Mouse (Mus musculus) heart, adult 18-20 months (tissue): ENCODE results near the gene Lrch1. TPM values are rescaled to one million over a fixed set of nuclear protein-coding genes. Genes with fewer than 3 reads are reported as not detected.

Experiments used
- DNase-seq, 2 experiments: peaks; one replicate each; pipeline ENCODE4 v3.0.0; 2021 to 2022; ENCODE audit warnings: mixed read lengths in 1 of 2
- total RNA-seq, 2 experiments: library from RNA; stranded (reverse); gene quantifications; 2 replicates each; pipeline ENCODE4 v1.2.3; 2021

Gene Lrch1
- total RNA-seq, 2 experiments from 2014 or later, result 11.8 to 14.3 TPM

DNA sequence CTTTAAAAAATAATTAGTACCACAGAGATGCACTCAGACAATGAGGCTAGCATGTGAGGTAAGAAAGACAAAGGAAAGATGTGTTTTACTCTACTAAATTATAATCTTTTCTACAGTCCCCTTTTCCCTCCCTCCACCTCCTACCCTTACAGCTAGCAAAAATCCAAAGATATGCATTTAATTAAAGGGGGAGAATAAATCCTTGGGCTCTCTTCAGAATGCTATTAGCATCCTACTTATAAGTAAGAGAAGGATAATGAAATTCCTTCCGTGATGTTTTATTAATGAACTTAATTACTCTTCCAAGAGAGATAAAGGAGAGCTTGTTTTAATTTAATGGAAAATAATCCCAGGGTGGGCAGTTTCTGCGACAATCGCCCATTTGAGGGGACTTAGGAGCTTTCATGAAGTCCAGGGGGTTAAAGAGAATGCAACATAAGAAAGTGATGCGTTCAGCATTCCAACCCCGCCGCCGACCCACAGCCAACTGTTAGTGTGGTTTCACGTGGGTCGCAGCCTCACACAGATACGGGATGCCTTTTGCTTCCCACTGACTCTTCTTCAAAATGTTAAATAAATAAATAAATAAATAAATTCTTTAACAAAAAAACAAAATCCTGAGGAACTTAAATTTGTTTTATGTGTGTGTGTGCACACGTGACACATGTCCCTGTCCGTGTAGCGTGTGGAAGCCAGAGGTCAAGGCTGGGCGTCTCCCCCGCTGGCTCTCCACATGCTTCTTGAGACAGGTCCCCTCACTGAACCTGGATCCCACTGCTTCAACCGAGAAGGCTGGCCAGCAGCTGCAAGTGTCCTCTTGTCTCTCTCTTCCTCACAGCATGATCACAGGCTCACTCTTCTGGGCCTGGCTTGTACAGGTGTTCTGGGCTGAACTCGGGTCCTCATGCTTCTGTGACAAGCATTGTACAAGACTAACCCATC, 132.6 kb downstream of the Lrch1 start:
- DNase-seq, result no peak

DNA sequence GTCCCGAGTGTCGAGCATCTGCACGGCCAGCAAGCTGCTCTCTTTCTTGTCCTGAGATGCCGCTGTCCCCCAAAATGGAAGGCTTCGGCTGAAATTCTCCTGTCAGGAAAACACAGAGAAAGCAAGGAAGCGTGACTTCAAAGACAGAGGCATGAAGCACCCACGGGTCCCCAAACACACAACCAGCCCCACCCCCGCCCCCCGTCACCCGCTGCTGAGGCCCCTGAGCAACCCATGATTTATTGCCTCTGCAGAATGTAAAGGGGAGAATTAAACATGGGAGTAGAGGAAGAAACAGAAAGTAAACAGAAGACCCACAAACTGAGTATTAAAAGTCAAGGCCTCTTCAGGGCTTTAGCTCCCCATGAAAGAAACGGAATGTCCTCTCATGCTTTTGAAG, 136.1 kb downstream of the Lrch1 start:
- DNase-seq, result no peak

DNA sequence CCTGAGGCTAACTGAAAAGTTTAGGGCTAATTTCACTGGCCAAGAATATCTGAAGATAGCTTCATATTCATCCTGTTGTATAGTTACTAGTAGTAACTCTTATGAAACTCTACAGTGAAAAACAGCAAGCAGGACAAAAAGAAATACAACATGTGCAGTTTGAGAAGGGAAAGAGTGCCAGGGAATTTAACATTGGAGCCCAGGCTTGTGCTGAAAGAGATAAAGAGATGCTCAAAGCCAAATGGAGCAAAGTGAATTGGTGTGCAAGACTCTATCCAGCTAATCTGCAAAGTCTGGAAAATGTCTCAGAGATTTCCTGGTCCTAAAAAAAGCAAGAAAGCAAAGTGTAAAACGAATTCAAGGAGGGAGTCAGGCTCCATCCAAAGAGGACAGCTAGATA, 145.7 kb downstream of the Lrch1 start:
- DNase-seq, result peak; percentile 20 to 52

DNA sequence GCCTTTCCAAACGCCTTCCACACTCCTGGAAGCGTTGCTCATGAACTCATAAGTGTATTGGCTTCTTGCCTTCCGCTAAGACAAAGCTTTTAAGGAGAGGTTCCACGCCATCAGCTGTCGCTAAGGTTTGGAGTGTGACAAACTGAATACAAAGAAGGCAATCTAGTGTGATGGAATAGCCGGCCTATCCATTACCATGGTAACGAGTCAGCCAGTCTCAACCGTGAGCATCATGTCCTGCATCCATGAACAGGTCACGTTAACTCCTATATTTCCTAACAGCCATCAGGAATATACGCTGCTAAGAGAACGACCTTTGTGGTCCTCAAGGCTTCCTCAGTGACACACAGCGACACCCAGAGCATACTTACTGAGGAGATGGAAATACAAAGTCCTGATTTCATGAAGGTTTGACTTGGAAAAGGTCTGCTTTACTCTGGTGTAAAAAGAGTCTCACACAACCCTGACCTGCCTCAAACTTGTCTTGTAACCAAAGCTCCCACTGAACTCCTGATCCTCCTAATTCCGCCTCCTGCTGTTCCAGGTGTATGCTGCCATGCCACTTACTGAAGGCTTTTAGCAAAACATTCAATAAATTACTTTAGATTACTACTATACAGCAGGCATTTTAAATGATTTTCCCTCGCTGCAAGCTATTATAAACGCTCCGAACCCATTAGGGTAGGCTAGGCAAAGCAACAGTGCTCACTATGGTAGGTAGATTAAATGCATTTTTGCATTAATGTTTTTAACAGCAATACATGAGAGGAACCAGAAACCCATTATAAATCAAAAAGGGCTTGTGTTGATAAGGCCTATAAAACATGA, 149.4 kb downstream of the Lrch1 start:
- no peak for DNase-seq

DNA sequence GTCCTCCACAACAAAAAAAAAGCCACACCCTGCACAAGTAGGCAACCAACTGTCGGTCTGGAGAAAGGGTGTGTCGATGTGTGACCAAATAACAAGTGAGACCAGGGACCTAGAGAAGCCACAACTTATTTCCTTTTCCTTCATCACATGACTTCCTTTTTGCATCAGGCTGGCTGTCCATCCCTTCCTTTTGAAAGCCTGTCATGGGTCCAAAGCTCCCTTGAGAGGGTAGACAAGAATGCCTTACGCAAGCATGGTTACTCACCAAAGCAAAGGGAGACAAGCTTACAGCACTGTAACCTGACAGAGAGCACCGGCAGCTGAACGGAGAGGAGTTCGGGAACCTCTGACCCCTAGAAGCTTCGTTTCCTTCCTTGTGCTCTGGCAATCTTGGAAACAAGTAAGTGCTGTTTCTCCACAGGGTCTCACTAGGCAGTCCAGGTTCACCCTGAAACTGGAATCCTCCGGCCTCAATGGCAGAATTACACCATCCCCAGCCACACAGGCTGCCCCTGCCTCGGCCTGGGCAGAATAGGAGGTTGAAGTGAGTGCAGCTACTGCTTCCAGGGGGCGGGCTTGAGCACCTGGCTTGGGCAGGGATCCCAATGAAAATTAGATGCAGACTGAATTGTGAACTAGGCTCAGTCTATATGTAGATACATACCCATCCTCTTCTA, 150.2 kb downstream of the Lrch1 start:
- no peak for DNase-seq

DNA sequence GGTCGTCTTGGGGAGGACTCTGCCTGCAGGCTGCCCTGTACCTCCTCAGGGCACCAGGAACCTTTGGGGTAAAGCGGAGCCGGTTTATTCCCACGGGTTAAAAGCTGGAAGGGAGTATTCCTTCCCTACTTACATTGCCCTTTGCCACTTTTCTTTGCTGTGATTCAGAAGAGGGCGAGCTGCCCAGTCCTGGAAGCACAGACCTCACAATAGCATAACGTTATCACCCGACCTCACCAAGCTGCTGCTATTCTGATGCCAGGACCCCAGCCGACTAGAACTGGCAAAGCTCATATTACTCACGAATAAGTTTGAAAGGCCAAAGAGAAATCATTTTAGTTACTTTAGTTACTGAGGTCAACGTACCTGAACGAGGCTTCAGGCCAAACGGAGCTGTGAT, 152.7 kb downstream of the Lrch1 start:
- DNase-seq, result peak; percentile 48 to 51

DNA sequence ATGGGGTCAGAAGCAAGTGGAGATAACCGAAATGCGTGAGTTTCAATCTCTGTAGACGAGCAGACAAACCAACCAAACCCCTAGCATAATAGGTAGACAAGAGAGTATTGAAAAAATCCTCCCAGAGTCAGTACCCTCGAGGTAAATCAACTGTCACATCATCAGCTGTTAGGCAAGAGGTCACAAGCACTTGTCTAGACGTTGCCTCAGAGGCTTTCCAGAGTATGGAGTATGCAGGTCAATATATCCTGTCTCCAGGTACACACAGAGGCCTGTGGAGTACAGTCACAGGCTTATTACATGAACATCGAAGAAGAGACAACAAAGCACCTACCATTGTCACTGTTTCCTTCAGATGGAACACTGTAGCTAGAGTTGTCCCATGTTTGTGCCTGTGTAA, 154.9 kb downstream of the Lrch1 start:
- DNase-seq, result no peak

DNA sequence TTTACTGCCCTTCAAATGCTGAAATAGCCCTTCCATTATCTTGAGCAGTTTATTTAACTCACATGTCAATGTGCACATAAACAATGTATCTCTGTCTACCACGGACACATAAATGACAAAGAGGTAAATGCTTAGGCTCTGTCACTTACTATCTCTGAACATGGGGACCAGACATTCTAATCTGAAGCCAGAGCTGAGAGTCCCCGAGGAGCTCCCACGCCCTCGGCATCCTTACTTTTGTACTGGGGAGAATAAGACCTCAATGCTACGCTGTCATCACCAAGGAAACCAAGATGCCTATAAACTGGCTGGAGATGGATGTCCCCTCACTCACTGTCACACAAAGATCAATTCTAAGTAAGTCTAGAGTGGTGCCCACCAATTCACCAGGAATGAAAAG, 157.1 kb downstream of the Lrch1 start:
- no peak for DNase-seq

DNA sequence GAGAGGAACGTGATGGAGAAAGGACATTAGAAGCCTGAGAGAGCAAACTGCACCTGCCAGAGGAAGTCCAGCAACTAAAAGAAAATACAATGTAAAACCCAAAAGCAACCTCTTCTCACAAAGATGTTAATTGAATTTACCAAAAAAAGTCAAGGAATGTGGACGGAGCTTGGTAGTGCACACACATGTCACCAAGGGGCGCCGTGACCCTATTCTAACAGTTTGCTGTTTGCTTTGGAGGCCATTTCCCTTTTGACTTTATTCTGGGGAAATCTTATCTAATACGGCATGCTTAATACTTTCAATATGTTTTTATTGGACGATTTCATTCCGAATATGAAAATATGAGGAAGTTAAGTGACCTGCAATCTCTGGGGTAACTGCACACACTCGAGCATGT, 158.9 kb downstream of the Lrch1 start:
- DNase-seq, result peak; percentile 14 to 49

DNA sequence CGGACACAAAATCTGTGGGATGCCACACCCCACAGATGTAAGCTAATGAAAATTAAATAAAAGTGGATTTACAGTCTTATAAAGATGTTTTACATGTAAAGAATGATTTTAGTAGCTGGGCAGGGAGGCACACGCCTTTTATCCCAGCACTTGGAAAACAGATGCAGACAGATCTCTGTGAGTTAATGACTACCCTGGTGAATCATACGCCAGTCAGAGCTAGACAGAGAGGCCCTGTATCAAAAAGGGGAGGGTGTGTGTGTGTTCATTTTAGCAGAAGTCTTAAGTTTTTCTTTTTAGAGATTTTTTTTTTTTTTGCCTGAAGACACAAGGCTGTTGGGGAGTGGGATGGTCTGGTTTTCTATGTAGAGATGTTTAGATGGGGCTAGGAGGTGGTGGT, 160.0 kb downstream of the Lrch1 start:
- no peak for DNase-seq

DNA sequence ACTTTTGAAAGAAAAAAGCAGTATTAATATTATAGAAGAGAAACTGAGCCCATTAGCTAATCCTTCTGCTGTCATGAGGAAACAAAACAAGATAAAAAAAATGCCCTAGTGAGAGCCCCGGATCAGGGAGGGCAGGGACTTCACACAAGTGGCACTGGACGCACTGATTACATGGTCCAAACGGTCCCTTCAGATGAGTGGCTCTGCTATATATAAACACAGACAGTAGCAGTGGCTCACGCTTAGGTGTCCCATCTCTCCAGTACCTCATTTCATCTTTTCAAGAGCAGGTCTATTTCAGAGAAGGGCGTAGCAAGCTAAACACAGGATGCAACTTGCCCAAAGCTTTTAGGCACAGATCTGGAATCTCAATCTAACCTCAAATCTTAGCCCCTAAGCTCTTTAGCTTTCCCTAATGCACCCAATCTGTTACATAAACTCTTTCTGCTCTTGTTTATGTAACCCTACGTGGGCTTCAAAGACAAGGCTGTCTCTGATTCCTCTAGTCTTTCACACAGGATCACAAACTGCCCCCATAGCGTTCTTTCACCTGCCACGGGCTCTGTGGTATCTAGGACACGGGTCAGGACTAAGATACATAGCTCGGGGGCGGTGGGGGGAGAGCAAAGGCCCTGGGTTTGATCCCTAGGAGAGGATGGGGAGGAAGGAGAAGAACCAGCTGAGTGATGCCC, 163.3 kb downstream of the Lrch1 start:
- DNase-seq, result peak in 1 of 2 experiments; percentile 27

DNA sequence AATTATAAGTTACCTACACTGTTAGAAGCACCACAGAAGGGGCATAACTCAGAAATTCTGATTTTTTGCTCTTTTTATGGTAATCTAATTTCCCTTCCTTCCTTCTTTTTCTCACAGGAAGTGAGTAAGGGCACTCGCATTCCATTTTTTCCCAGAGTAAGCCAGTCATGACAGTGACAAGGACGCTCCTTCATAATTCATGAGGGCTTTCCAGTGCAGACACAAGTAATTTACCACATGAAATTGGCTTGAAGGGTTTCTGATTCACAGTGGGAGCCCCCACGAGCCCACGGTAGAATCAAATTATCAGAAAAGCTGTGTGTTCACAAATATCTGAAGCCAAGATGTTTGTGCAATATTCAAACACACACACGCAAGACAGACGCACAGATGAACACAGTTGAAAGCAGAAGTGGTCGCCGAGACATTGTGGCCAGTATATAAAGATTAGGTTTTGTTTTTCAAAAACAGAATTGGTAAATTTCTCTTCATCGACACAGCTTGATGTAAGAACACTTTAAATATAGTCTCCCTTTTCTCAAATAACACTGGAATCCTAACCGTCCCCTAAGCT, 173.5 kb downstream of the Lrch1 start:
- no peak for DNase-seq

DNA sequence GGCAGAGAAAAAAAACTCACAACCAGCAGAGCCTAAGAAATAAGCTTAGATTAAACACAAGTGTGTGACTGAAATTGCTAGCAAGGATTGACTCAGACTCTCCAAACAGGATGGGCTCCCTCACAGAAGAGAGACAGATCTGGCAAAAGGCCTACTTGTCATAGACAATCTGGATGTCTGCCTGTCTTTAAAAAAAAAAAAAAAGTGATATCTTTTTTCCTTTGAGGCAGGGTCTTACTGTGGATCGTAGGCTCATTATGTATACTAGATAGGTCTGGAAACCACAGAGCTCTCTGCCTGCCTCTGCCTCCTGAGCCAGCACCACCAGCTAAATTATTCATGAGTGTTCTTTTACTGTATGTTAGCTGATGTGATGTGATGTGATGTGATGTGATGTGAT, 179.8 kb downstream of the Lrch1 start:
- no peak for DNase-seq

DNA sequence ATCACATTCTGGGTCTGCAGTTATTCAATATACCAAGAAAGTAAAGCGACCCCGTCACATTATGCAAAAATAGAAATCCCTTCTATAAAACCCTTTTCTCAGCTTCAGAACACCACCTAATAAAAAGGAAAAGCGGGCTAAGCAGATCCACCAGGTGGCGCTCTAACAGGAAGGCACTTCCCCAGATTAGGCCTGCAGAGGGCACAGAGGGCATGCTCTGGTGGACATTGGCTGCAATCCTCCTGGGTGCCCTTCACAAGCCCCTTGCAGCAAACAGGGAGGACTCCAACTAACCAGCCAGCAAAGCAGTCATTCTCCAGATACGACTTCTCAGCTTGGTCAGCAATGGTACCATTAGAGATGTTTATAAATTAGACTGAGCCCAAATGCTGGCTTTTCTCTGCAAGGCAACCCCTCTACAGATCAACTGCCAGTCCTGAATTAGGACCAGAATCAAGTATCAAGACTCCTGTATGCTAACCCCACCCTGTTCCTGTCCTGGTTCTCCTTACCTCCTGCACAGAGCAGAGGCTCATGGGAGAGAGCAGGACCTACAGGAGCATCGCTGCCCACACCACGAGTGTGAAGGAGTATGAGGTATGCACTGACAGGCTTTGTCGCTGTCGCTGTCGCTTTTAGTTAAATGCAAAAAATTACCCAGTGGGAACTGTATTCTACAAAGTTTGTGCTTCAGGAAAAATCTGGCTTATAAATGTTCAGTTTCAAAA, 183.3 kb downstream of the Lrch1 start:
- peak; percentile 69 to 91 for DNase-seq

DNA sequence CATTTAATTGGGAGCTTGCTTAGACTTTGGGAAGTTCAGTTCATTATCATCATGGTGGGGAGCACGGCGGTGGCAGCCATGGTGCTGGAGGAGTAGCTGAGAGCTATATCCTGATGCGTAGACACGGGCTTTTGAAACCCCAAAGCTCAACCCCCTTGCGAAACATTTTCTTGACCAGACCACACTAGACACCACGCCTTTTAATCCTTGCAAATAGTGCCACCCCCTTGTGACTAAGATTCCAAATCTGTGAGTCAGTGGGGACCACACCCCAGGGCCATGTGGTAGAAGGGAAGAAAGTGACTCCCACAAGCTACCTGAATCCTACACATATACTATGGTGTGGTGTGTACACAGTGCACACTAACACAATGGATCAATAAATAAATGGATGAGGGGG, 210.8 kb downstream of the Lrch1 start:
- DNase-seq, result no peak

DNA sequence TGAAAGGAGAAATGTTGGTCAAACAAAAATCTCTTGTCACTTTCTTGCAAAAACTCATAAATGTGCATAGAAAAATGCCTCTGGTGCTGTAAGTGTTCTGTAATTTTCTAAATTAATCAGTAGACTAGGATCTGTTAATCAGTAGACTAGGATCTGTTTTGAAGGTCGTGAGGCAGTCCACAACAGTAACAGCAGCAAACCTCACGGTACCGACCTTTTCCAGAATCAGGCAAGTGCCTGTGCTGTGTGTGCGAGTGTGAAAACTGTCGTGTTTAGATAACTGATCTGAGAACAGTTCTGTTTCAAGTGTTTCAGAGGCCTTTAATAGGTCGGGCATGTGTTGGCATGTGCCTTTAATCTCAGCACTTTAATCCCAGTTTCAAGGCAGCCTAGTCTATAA, 212.2 kb downstream of the Lrch1 start:
- DNase-seq, result no peak

DNA sequence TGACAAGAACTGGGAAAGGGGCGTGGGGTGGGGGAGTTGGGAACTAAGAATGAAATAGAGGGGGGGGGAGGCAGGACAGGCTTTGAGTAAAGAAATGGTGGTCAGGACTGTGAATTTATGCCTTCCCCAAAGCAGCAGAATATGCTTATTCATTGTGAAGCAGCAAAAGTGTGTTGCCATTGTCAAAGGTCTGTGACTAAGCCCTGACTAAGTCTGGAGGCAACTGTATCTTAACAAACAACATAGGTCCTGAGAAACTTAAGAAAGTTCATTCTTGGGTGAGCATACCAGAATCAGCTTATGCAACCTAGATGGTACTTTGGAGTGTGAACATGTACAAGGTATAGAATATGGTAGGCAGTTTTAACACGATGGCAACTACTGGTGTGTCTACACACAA, 214.3 kb downstream of the Lrch1 start:
- DNase-seq, result no peak

DNA sequence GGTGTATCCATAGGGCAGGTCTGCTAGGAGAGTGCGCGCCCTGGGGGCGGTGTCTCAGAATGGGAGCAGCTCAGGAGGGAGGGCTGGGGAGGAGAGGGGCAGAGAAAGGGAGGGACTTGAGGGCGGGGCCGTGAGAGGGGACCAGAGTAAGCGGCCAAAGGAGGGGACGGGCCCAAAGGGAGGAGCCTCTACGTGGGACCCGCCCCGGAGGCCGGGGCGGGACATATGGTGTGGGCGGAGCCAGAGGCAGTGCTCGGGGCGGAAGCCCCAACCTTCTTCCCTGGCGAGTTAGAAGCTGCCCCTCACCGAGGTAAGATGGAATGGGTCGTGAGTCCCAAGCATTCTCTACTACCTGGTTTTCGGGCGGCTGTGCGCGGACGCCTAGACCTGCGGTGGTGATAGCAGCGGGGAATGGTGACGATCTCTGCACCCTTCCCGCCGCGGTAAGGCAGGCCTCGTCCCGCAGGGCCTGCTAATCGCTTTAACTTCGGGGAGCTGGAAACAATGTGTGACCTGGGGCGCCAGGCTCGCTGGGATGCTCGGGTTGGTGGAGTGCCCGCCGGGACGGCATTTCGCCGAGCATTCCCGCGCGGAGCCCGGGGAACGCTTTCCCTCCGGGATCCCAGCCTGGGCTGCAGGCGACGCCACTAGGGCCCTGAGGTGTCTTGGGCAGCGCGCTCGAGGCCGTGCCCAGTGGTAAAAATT, 215.4 kb downstream of the Lrch1 start, which contains the start of gene Esd:
Esd (plus strand) TSS at position 219 of the 705 bp plus-strand sequence.
- DNase-seq, result peak; percentile 96

DNA sequence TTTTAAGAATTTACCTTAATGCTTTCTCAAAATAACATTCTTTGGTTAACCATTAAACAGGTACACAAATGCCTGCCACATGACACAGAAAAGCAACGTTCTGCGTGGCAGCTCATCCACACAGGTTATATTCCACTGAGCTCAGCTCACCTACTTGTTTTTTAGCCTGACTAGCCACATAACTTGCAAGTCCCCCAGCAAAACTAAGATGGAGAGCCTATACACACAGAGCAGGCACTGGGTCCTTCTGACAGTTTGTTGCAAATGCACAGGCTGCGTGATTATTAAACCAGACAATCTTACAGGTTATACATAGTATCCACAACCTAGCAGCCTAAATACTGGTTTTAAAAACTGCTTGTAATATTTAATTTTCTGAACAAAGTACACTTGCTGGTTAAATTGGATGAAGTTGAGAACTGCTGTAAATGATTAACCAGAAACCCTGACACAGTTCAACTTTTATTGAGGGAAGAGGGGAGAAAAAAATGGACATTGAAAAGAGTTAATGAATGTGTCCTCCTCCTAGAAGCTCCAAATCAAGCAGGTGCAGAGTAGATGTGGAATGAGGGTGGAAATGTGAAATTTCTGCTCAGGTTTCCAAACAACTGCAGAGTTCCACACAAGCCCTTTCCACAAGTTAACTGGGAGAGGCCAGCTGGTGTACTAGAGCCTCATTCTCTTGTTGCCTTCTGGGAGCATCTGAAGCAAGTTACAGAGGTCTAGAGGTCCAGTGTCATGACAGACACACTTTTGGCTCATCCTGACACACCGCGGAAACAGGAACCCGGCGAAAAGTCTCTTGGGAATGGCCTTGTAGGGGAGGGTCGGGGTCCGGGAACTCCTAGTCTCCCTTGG, 216.2 kb downstream of the Lrch1 start:
- no peak for DNase-seq
